Mouse (Mus musculus): ENCODE data around the gene Pdpr. TPM values are rescaled to one million over a fixed set of nuclear protein-coding genes. Genes with fewer than 3 reads are reported as not detected.
A peak's percentile ranks its signal among the peaks of the same experiment; 100 is the strongest.
"Not testable (repeated sequence)": the region's sequence is repeated elsewhere in the genome, so short reads cannot be mapped to it uniquely, and the experiment has no call there.

Gene Pdpr
- total RNA-seq, 1 experiment: 23.6 TPM

GRCm38 (mm10) chr8:111079861-111080271 lies 14.6 kb upstream of the Pdpr start:
- no peak for DNase-seq (ENCODE audit: low read depth, low spot score)
- Histone ChIP-seq H3K36me3 (ENCODE audit: control insufficient read depth, insufficient read depth, low read length, poor library complexity, severe bottlenecking) (no peaks in the 10 kb centered on the region), H3K27ac (ENCODE audit: insufficient read depth, low read depth, low read length, poor library complexity, severe bottlenecking) (no peak overlapping the region), H3K9me3 (ENCODE audit: control insufficient read depth, insufficient read depth, low read depth, low read length) (no peaks in the 10 kb centered on the region), H3K4me1 (ENCODE audit: control insufficient read depth in 2 of 2, insufficient read depth in 2 of 2, low read length in 2 of 2, poor library complexity in 1 of 2) (peaks cover 0 to 3% of the 10 kb centered on the region in 2 experiments; a peak in 1 of 4 replicates), H3K4me3 (ENCODE audit: insufficient read depth in 1 of 2, low read depth in 1 of 2, low read length in 2 of 2, poor library complexity in 1 of 2, severe bottlenecking in 1 of 2) (no peak overlapping the region), H3K9ac (ENCODE audit: insufficient read depth, low read depth, low read length, poor library complexity, severe bottlenecking) (no peak overlapping the region)
- TF ChIP-seq ZNF384 (IDR thresholded peaks at IDR 0.05; ENCODE audit: low read depth, low read length): no peak
- no peak for TF ChIP-seq CHD2 (IDR thresholded peaks at IDR 0.05; ENCODE audit: low read depth, low read length)
- TF ChIP-seq MAFK (IDR thresholded peaks at IDR 0.05; ENCODE audit: insufficient read depth, low read depth, low read length): no peak
- no peak for TF ChIP-seq ZC3H11A (IDR thresholded peaks at IDR 0.05; ENCODE audit: borderline replicate concordance, low read depth, low read length)
- no peak for TF ChIP-seq HCFC1 (IDR thresholded peaks at IDR 0.05; ENCODE audit: borderline replicate concordance, insufficient read depth, low read length)
- in situ Hi-C loops (cut with MboI; ENCODE audit: low sequenced_read_pairs in 2 of 2, unreplicated experiment in 2 of 2): no loop called here

- no peak overlapping the region for H3K4me3 ChIP-seq (ENCODE audit: insufficient read depth in 1 of 2, low read depth in 1 of 2, low read length in 2 of 2, poor library complexity in 1 of 2, severe bottlenecking in 1 of 2)
- no peaks in the 10 kb centered on the region for H3K9me3 ChIP-seq (ENCODE audit: control insufficient read depth, insufficient read depth, low read depth, low read length)
- H3K27ac ChIP-seq (ENCODE audit: insufficient read depth, low read depth, low read length, poor library complexity, severe bottlenecking): no peak overlapping the region
- H3K4me1 ChIP-seq (ENCODE audit: control insufficient read depth in 2 of 2, insufficient read depth in 2 of 2, low read length in 2 of 2, poor library complexity in 1 of 2): peaks cover 0 to 3% of the 10 kb centered on the region in 2 experiments; a peak in 1 of 4 replicates
- no peaks in the 10 kb centered on the region for H3K36me3 ChIP-seq (ENCODE audit: control insufficient read depth, insufficient read depth, low read length, poor library complexity, severe bottlenecking)
- DNase-seq (ENCODE audit: low read depth, low spot score): no peak
- TF ChIP-seq HCFC1 (IDR thresholded peaks at IDR 0.05; ENCODE audit: borderline replicate concordance, insufficient read depth, low read length) (no peak), ZC3H11A (IDR thresholded peaks at IDR 0.05; ENCODE audit: borderline replicate concordance, low read depth, low read length) (no peak), ZNF384 (IDR thresholded peaks at IDR 0.05; ENCODE audit: low read depth, low read length) (no peak), MAFK (IDR thresholded peaks at IDR 0.05; ENCODE audit: insufficient read depth, low read depth, low read length) (no peak), CHD2 (IDR thresholded peaks at IDR 0.05; ENCODE audit: low read depth, low read length) (no peak)
- in situ Hi-C loops (cut with MboI; ENCODE audit: low sequenced_read_pairs in 2 of 2, unreplicated experiment in 2 of 2): no loop called here
- H3K9ac ChIP-seq (ENCODE audit: insufficient read depth, low read depth, low read length, poor library complexity, severe bottlenecking): no peak overlapping the region
These were observed 12.7 kb upstream of the Pdpr start for GRCm38 (mm10) chr8:111081580-111082258.

GRCm38 (mm10) chr8:111083936-111084335 lies 10.5 kb upstream of the Pdpr start:
- DNase-seq (ENCODE audit: low read depth, low spot score); H3K36me3 ChIP-seq (ENCODE audit: control insufficient read depth, insufficient read depth, low read length, poor library complexity, severe bottlenecking); H3K27ac ChIP-seq (ENCODE audit: insufficient read depth, low read depth, low read length, poor library complexity, severe bottlenecking); H3K9ac ChIP-seq (ENCODE audit: insufficient read depth, low read depth, low read length, poor library complexity, severe bottlenecking); H3K9me3 ChIP-seq (ENCODE audit: control insufficient read depth, insufficient read depth, low read depth, low read length); H3K4me1 ChIP-seq (ENCODE audit: control insufficient read depth in 2 of 2, insufficient read depth in 2 of 2, low read length in 2 of 2, poor library complexity in 1 of 2); in situ Hi-C loops (cut with MboI; ENCODE audit: low sequenced_read_pairs in 2 of 2, unreplicated experiment in 2 of 2); H3K4me3 ChIP-seq (ENCODE audit: insufficient read depth in 1 of 2, low read depth in 1 of 2, low read length in 2 of 2, poor library complexity in 1 of 2, severe bottlenecking in 1 of 2): not testable (repeated sequence)

- TF ChIP-seq CHD2 (IDR thresholded peaks at IDR 0.05; ENCODE audit: low read depth, low read length) (no peak), MAFK (IDR thresholded peaks at IDR 0.05; ENCODE audit: insufficient read depth, low read depth, low read length) (no peak), ZC3H11A (IDR thresholded peaks at IDR 0.05; ENCODE audit: borderline replicate concordance, low read depth, low read length) (peak; percentile 66), ZNF384 (IDR thresholded peaks at IDR 0.05; ENCODE audit: low read depth, low read length) (no peak), HCFC1 (IDR thresholded peaks at IDR 0.05; ENCODE audit: borderline replicate concordance, insufficient read depth, low read length) (no peak)
- Histone ChIP-seq H3K36me3 (ENCODE audit: control insufficient read depth, insufficient read depth, low read length, poor library complexity, severe bottlenecking) (no peaks in the 10 kb centered on the region), H3K27ac (ENCODE audit: insufficient read depth, low read depth, low read length, poor library complexity, severe bottlenecking) (no peak overlapping the region), H3K4me3 (ENCODE audit: insufficient read depth in 1 of 2, low read depth in 1 of 2, low read length in 2 of 2, poor library complexity in 1 of 2, severe bottlenecking in 1 of 2) (no peak overlapping the region), H3K9me3 (ENCODE audit: control insufficient read depth, insufficient read depth, low read depth, low read length) (no peaks in the 10 kb centered on the region), H3K9ac (ENCODE audit: insufficient read depth, low read depth, low read length, poor library complexity, severe bottlenecking) (no peak overlapping the region), H3K4me1 (ENCODE audit: control insufficient read depth in 2 of 2, insufficient read depth in 2 of 2, low read length in 2 of 2, poor library complexity in 1 of 2) (no peaks in the 10 kb centered on the region; a peak in 1 of 4 replicates)
- in situ Hi-C loops (cut with MboI; ENCODE audit: low sequenced_read_pairs in 2 of 2, unreplicated experiment in 2 of 2): no loop called here
- peak; percentile 57 for DNase-seq (ENCODE audit: low read depth, low spot score)
These were observed 4.3 kb upstream of the Pdpr start for GRCm38 (mm10) chr8:111090126-111090525.

GRCm38 (mm10) chr8:111091706-111092105 lies 2.7 kb upstream of the Pdpr start:
- no peaks in the 10 kb centered on the region; a peak in 1 of 4 replicates for H3K4me1 ChIP-seq (ENCODE audit: control insufficient read depth in 2 of 2, insufficient read depth in 2 of 2, low read length in 2 of 2, poor library complexity in 1 of 2)
- in situ Hi-C loops (cut with MboI; ENCODE audit: low sequenced_read_pairs in 2 of 2, unreplicated experiment in 2 of 2): no loop called here
- no peak overlapping the region for H3K4me3 ChIP-seq (ENCODE audit: insufficient read depth in 1 of 2, low read depth in 1 of 2, low read length in 2 of 2, poor library complexity in 1 of 2, severe bottlenecking in 1 of 2)
- TF ChIP-seq HCFC1 (IDR thresholded peaks at IDR 0.05; ENCODE audit: borderline replicate concordance, insufficient read depth, low read length) (no peak), MAFK (IDR thresholded peaks at IDR 0.05; ENCODE audit: insufficient read depth, low read depth, low read length) (no peak), ZNF384 (IDR thresholded peaks at IDR 0.05; ENCODE audit: low read depth, low read length) (no peak), ZC3H11A (IDR thresholded peaks at IDR 0.05; ENCODE audit: borderline replicate concordance, low read depth, low read length) (no peak), CHD2 (IDR thresholded peaks at IDR 0.05; ENCODE audit: low read depth, low read length) (no peak)
- no peaks in the 10 kb centered on the region for H3K9me3 ChIP-seq (ENCODE audit: control insufficient read depth, insufficient read depth, low read depth, low read length)
- no peak overlapping the region for H3K27ac ChIP-seq (ENCODE audit: insufficient read depth, low read depth, low read length, poor library complexity, severe bottlenecking)
- no peaks in the 10 kb centered on the region for H3K36me3 ChIP-seq (ENCODE audit: control insufficient read depth, insufficient read depth, low read length, poor library complexity, severe bottlenecking)
- no peak overlapping the region for H3K9ac ChIP-seq (ENCODE audit: insufficient read depth, low read depth, low read length, poor library complexity, severe bottlenecking)
- no peak for DNase-seq (ENCODE audit: low read depth, low spot score)

- H3K4me1 ChIP-seq (ENCODE audit: control insufficient read depth in 2 of 2, insufficient read depth in 2 of 2, low read length in 2 of 2, poor library complexity in 1 of 2); H3K9me3 ChIP-seq (ENCODE audit: control insufficient read depth, insufficient read depth, low read depth, low read length); in situ Hi-C loops (cut with MboI; ENCODE audit: low sequenced_read_pairs in 2 of 2, unreplicated experiment in 2 of 2); H3K9ac ChIP-seq (ENCODE audit: insufficient read depth, low read depth, low read length, poor library complexity, severe bottlenecking); H3K27ac ChIP-seq (ENCODE audit: insufficient read depth, low read depth, low read length, poor library complexity, severe bottlenecking); H3K36me3 ChIP-seq (ENCODE audit: control insufficient read depth, insufficient read depth, low read length, poor library complexity, severe bottlenecking); H3K4me3 ChIP-seq (ENCODE audit: insufficient read depth in 1 of 2, low read depth in 1 of 2, low read length in 2 of 2, poor library complexity in 1 of 2, severe bottlenecking in 1 of 2); DNase-seq (ENCODE audit: low read depth, low spot score): not testable (repeated sequence)
These were observed 2.1 kb upstream of the Pdpr start, which contains the start of gene Clec18a for GRCm38 (mm10) chr8:111092326-111092725. Gene Clec18a, minus strand, starts transcription at chr8:111092426.
